Mouse (Mus musculus) thymus, adult 2 months (tissue): ENCODE measurements at regions not wholly inside any gene's neighbourhood (a gene's known extent, or its start where the extent isn't known, plus 50 kb on each side); places are given as distances from the start of the nearest gene placed in this dataset.

ENCODE experiments used
- CTCF ChIP-seq: fragments of 200-500 bp; IDR thresholded peaks from 2 replicates; pipeline ENCODE4 v1.5.1; 2012; ENCODE audit warnings: mild to moderate bottlenecking, control low read depth, low read length, moderate library complexity, borderline replicate concordance; ENCODE audit not compliant: control insufficient read depth, poor library complexity, insufficient read depth; ENCODE audit errors: extremely low read depth
- POLR2A ChIP-seq: fragments of 200-500 bp; IDR thresholded peaks from 2 replicates; pipeline ENCODE4 v1.6.1; 2012; ENCODE audit warnings: mild to moderate bottlenecking, low read length, control low read depth, moderate library complexity; ENCODE audit not compliant: control insufficient read depth, poor library complexity, insufficient read depth; ENCODE audit errors: extremely low read depth

DNA sequence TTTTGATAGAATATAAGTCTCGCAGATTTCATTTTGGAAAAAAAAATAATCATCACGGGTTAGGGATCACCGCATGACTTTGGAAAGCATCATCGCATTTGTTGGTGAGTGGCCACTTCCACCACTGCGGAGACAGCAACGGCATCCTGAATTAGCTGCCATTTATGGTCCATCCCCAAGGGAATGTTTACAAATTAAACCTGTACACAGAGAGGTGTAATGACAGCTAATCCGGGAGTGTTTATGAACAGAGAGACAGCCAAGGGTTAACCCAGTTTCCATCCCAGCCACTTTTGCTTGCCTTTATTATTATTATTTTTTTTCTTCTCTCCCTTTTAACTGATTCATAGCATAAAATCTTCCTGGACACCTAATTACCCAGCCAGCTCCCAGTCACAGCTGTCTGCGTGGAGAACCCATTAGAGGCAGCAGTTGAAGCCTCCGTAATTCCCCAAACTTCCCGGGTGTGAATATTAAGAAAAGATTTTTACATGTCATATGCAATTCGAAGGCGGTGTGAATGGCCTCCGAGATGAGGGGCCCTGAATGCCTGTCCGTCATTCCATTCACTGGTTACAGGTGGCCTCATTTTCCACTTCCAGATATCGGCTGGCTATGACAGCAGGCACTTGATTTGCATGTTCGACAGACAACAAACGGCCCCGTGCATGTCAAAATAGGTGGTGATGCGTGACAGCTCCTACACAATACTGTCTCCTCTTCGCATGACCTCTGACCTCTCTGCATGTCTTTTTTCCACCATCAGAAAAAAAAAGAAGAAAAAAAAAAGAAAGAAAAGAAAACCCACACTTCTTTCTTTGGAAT lies 323.7 kb upstream of the Adamts16 start:
- TF ChIP-seq CTCF (no peak), POLR2A (no peak)
